ENCODE assay signal across 12 mouse cellular contexts in the genomic region with DNA sequence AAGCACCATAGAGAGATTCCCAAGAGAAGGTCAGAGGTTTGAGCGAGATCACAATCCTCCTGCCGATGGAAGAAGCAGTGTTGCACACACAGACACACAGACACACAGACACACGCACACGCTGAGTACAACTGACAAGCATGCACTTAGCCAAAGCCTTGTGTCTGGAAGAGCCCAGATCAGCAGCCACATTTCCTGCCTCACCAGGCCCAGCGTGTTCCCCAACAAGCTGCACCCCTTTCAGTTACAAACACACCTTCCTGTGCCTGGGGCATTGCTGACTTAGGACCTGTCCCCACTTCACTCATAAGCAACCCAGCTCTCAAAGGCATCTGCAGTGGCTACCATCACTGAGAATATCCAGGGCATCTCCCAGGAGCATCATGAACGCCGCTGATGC. TPM values are rescaled to one million over a fixed set of nuclear protein-coding genes. Genes with fewer than 3 reads are reported as not detected.
DNase-seq lines count a peak whose midpoint lies in the region; ATAC-seq lines count a peak whose summit lies in the region.
"Had no signal": no experiment of that assay in that cellular context is flagged by ENCODE, and none has a peak within 500 bp of the region (broad histone marks: within the 10 kb centered on the region; RNA-seq: fewer than 3 reads in every experiment).

No protein-coding gene starts in this region.

- 62% methylated on average over 7 of the region's 7 CpGs for WGBS in forebrain, embryonic 10.5 days
- WGBS in forebrain, embryonic 11.5 days, result 65% methylated on average over 7 of the region's 7 CpGs
- 90% methylated on average over 7 of the region's 7 CpGs for WGBS in limb, embryonic 12.5 days
- WGBS in limb, embryonic 10.5 days, result 91% methylated on average over 7 of the region's 7 CpGs
- WGBS in forebrain, embryonic 15.5 days, result 47% methylated on average over 7 of the region's 7 CpGs

- H3K36me3 ChIP-seq in forebrain, embryonic 10.5 days (replicated peaks), result peaks cover 3% of the 10 kb centered on the region; the same call in 1 of the 2 replicates
- no peaks in the 10 kb centered on the region for H3K36me3 ChIP-seq in forebrain, embryonic 11.5 days (ENCODE audit: control insufficient read depth, insufficient read depth, low read length)
- H3K36me3 ChIP-seq in limb, embryonic 12.5 days, result no peaks in the 10 kb centered on the region
- no peaks in the 10 kb centered on the region for H3K36me3 ChIP-seq in limb, embryonic 10.5 days
- H3K36me3 ChIP-seq in forebrain, embryonic 15.5 days, result no peaks in the 10 kb centered on the region
- H3K36me3 ChIP-seq: embryonic facial prominence, embryonic 15.5 days had no signal

- no peaks in the 10 kb centered on the region for H3K9me3 ChIP-seq in forebrain, embryonic 10.5 days
- no peaks in the 10 kb centered on the region for H3K9me3 ChIP-seq in forebrain, embryonic 11.5 days (ENCODE audit: control insufficient read depth, low read length)
- H3K9me3 ChIP-seq in limb, embryonic 12.5 days, result no peaks in the 10 kb centered on the region
- no peaks in the 10 kb centered on the region for H3K9me3 ChIP-seq in limb, embryonic 10.5 days (replicated peaks)
- H3K9me3 ChIP-seq in forebrain, embryonic 15.5 days, result no peaks in the 10 kb centered on the region
- H3K9me3 ChIP-seq: embryonic facial prominence, embryonic 15.5 days had no signal

- peaks cover 57% of the 10 kb centered on the region for H3K27me3 ChIP-seq in forebrain, embryonic 10.5 days (ENCODE audit: poor library complexity, severe bottlenecking)
- H3K27me3 ChIP-seq in forebrain, embryonic 11.5 days (ENCODE audit: control insufficient read depth, insufficient read depth, low read length), result no peaks in the 10 kb centered on the region; the same call in 1 of the 2 replicates
- 0 out of 2 replicates have a peak, but pooled peaks cover 11% of the 10 kb centered on the region for H3K27me3 ChIP-seq in limb, embryonic 12.5 days
- H3K27me3 ChIP-seq in limb, embryonic 10.5 days (ENCODE audit: low read depth, poor library complexity, severe bottlenecking), result peaks cover 23% of the 10 kb centered on the region; the same call in 1 of the 2 replicates
- H3K27me3 ChIP-seq in forebrain, embryonic 15.5 days, result peaks cover 8% of the 10 kb centered on the region; the same call in 1 of the 2 replicates
- H3K27me3 ChIP-seq: embryonic facial prominence, embryonic 15.5 days had no signal

- ATAC-seq in forebrain, embryonic 11.5 days (replicated peaks; ENCODE audit: low FRiP score), result no peak
- ATAC-seq in limb, embryonic 12.5 days (ENCODE audit: insufficient number of reproducible peaks, insufficient read depth, low FRiP score, low TSS enrichment, low read depth), result 0 out of 2 replicates have a peak, but pooled peaks have one; percentile 2
- no peak for ATAC-seq in forebrain, embryonic 15.5 days (replicated peaks)

- H3K27ac ChIP-seq in forebrain, embryonic 10.5 days, result peak overlapping the region; percentile 65
- H3K27ac ChIP-seq in forebrain, embryonic 11.5 days (ENCODE audit: low read depth, low read length), result no peak overlapping the region
- peak overlapping the region; percentile 46; the same call in 1 of the 2 replicates for H3K27ac ChIP-seq in limb, embryonic 12.5 days
- H3K27ac ChIP-seq in limb, embryonic 10.5 days, result no peak overlapping the region
- no peak overlapping the region for H3K27ac ChIP-seq in forebrain, embryonic 15.5 days (replicated peaks)
- H3K27ac ChIP-seq: embryonic facial prominence, embryonic 15.5 days had no signal

- no peak overlapping the region for H3K4me2 ChIP-seq in forebrain, embryonic 11.5 days (ENCODE audit: low read depth, low read length, severe bottlenecking)
- no peak overlapping the region for H3K4me2 ChIP-seq in limb, embryonic 12.5 days
- H3K4me2 ChIP-seq in forebrain, embryonic 15.5 days (replicated peaks), result 0 out of 2 replicates have a peak overlapping the region, but pooled peaks have one; percentile 0
- H3K4me2 ChIP-seq: embryonic facial prominence, embryonic 15.5 days; liver, embryonic 11.5 days had no signal

- no peak overlapping the region for H3K4me3 ChIP-seq in forebrain, embryonic 10.5 days
- H3K4me3 ChIP-seq in forebrain, embryonic 11.5 days (ENCODE audit: low read depth, low read length), result no peak overlapping the region
- H3K4me3 ChIP-seq in limb, embryonic 12.5 days (replicated peaks), result no peak overlapping the region
- H3K4me3 ChIP-seq in limb, embryonic 10.5 days, result no peak overlapping the region
- H3K4me3 ChIP-seq in forebrain, embryonic 15.5 days, result no peak overlapping the region
- H3K4me3 ChIP-seq: embryonic facial prominence, embryonic 15.5 days had no signal

- DNase-seq in forebrain, embryonic 10.5 days (ENCODE audit: extremely low spot score, low spot score), result no peak
- DNase-seq in forebrain, embryonic 11.5 days (ENCODE audit: low spot score), result no peak
- DNase-seq in limb, embryonic 10.5 days (ENCODE audit: low spot score), result no peak
- DNase-seq in thymus, postnatal 14 days, result peak; percentile 43
- DNase-seq in spleen, postnatal 10 days (ENCODE audit: low spot score in 2 of 2), result no peak
- DNase-seq in retina, embryonic 14.5 days (ENCODE audit: low spot score), result no peak
- DNase-seq: adrenal gland, adult 2 months; layer of hippocampus, adult 9-11 months had no signal

- H3K4me1 ChIP-seq in forebrain, embryonic 10.5 days, result peaks cover 77% of the 10 kb centered on the region
- peaks cover 18% of the 10 kb centered on the region for H3K4me1 ChIP-seq in forebrain, embryonic 11.5 days (replicated peaks; ENCODE audit: control insufficient read depth, insufficient read depth, low read length)
- H3K4me1 ChIP-seq in limb, embryonic 12.5 days (replicated peaks), result peaks cover 44% of the 10 kb centered on the region
- peaks cover 33% of the 10 kb centered on the region for H3K4me1 ChIP-seq in limb, embryonic 10.5 days
- H3K4me1 ChIP-seq in forebrain, embryonic 15.5 days, result peaks cover 48% of the 10 kb centered on the region

- H3K9ac ChIP-seq in forebrain, embryonic 11.5 days (ENCODE audit: low read length), result no peak overlapping the region
- H3K9ac ChIP-seq in limb, embryonic 12.5 days (replicated peaks), result no peak overlapping the region
- no peak overlapping the region for H3K9ac ChIP-seq in forebrain, embryonic 15.5 days (replicated peaks)
- H3K9ac ChIP-seq: embryonic facial prominence, embryonic 15.5 days had no signal

RNA-seq across cellular contexts. Expression of gene Lrrc8c, which starts 25.8 kb away (rescaled TPM):
- 12.4 and 14.8 TPM in 2 replicates for polyA plus RNA-seq in forebrain, embryonic 10.5 days (2016; fragmentation: Nextera tagmentation; extraction: Ambion mirVana)
- 10.1 and 14.9 TPM in 2 replicates for polyA plus RNA-seq in forebrain, embryonic 11.5 days (2014; fragmentation: Nextera tagmentation; extraction: Ambion mirVana)
- polyA plus RNA-seq in limb, embryonic 12.5 days (2016; fragmentation: Nextera tagmentation; extraction: Ambion mirVana), result 11.7 and 14.9 TPM in 2 replicates
- polyA plus RNA-seq in limb, embryonic 10.5 days (2016; fragmentation: Nextera tagmentation; extraction: Ambion mirVana), result 11.1 and 14.2 TPM in 2 replicates
- polyA plus RNA-seq in forebrain, embryonic 15.5 days (2015; fragmentation: Nextera tagmentation; extraction: Ambion mirVana), result 11.4 and 12.0 TPM in 2 replicates

Comparison
In these comparisons a context has a peak if more than half of its experiments do, and no peak if none do; other contexts are left out.
1. H3K27ac ChIP-seq: peak in forebrain, embryonic 10.5 days (single experiment) and limb, embryonic 12.5 days (single experiment); none in forebrain, embryonic 11.5 days (single experiment), limb, embryonic 10.5 days (single experiment) and forebrain, embryonic 15.5 days (single experiment).